Comparison of ENCODE assay signal across 18 mouse cellular contexts in the genomic region with DNA sequence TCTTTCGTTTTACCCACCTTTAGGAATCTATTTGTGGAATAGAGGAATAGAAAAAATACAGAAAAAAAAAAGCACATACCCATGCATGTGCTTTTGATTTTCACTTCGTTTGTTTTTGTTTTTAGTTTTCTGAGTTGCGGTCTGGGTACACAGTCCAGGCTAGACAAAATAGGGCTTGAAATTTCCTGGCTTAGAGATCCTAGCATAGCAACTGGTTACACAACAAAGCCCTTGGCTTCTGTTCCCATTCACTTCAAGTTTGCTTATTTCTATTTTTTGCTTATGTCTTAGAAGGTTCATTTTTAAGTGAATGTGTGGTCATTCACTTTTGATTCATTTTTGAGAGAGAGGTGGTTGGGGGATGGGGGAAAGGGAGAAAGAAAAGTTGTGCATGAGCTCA. TPM values are rescaled to one million over a fixed set of nuclear protein-coding genes. Genes with fewer than 3 reads are reported as not detected.
DNase-seq lines count a peak whose midpoint lies in the region; ATAC-seq lines count a peak whose summit lies in the region.
"Had no signal": no experiment of that assay in that cellular context is flagged by ENCODE, and none has a peak within 500 bp of the region (broad histone marks: within the 10 kb centered on the region; RNA-seq: fewer than 3 reads in every experiment).

No protein-coding gene starts in this region.

- peak; percentile 25 for DNase-seq in kidney, adult 9 months
- DNase-seq in kidney, postnatal 25 days: no peak
- peak; percentile 11 for DNase-seq in Muller cell, postnatal 12 days (ENCODE audit: inconsistent ontology term)
- peak; percentile 33 for DNase-seq in NIH3T3 (ENCODE audit: low read depth)
- peak; percentile 82 for DNase-seq in fibroblast of lung, adult 2 months (ENCODE audit: low read depth)
- no peak for DNase-seq in thymus, postnatal 10 days (ENCODE audit: low spot score in 2 of 2)
- DNase-seq: adrenal gland, adult 8-10 months; adrenal gland, postnatal 14 days; adrenal gland, postnatal 36 days; cerebellum, adult 11-12 months; cerebellum, adult 2 months; cerebellum, adult 9-10 months; cerebellum, postnatal 10 days; cerebellum, postnatal 25 days had no signal

- ATAC-seq in megakaryocyte-erythroid progenitor cell, adult 5-6 weeks (replicated peaks; ENCODE audit: low FRiP score, low TSS enrichment, poor library complexity, severe bottlenecking): no peak
- ATAC-seq: forebrain, embryonic 14.5 days; forebrain, embryonic 16.5 days had no signal

RNA-seq across cellular contexts. Expression of a gene that starts 2.7 kb away (rescaled TPM):
- total RNA-seq in megakaryocyte-erythroid progenitor cell, adult 5-6 weeks (2014; fragmentation: Nextera tagmentation): not detected in 2 replicates
- not detected in 2 replicates for total RNA-seq in megakaryocyte-erythroid progenitor cell, adult 5-6 weeks (2017)
- total RNA-seq: MEL had no signal

Comparison
In these comparisons a context has a peak if more than half of its experiments do, and no peak if none do; other contexts are left out.
1. DNase-seq: peak in kidney, adult 9 months (single experiment), Muller cell, postnatal 12 days (single experiment), NIH3T3 (single experiment) and fibroblast of lung, adult 2 months (single experiment); none in kidney, postnatal 25 days (0 of 2) and thymus, postnatal 10 days (0 of 2).